Comparison of ENCODE assay signal across 22 mouse cellular contexts in genomic region chr12:13174022-13174421, GRCm38 (mm10).
"Had no signal": no experiment of that assay in that cellular context is flagged by ENCODE, and none has a peak within 500 bp of the region (broad histone marks: within the 10 kb centered on the region; RNA-seq: fewer than 3 reads in every experiment).

No protein-coding gene starts in this region.

- H3K4me3 ChIP-seq: layer of hippocampus, adult 2 months; liver, embryonic 13.5 days; midbrain, embryonic 10.5 days; neural tube, embryonic 12.5 days; neural tube, embryonic 15.5 days had no signal

- H3K9me3 ChIP-seq: liver, embryonic 13.5 days; midbrain, embryonic 10.5 days; neural tube, embryonic 12.5 days; neural tube, embryonic 15.5 days had no signal

- DNase-seq: kidney, adult 11 months; kidney, adult 8-10 months; kidney, postnatal 25 days; layer of hippocampus, adult 9-11 months; liver, embryonic 13.5 days; lung, embryonic 14.5 days; midbrain, embryonic 14.5 days; right cerebral cortex, adult 18-20 months; right cerebral cortex, postnatal 14 days; right cerebral cortex, postnatal 4 days; thymus, adult 2 months; thymus, postnatal 14 days; thymus, postnatal 4 days had no signal

- H3K4me1 ChIP-seq: neural tube, embryonic 12.5 days had no signal

- ATAC-seq: inflammation-experienced regulatory T-cells, adult 6 months; lung, postnatal 0 days had no signal

- H3K9ac ChIP-seq: liver, embryonic 13.5 days; lung, embryonic 14.5 days; neural tube, embryonic 12.5 days; neural tube, embryonic 15.5 days had no signal

- H3K36me3 ChIP-seq: liver, embryonic 13.5 days; midbrain, embryonic 10.5 days; neural tube, embryonic 12.5 days; neural tube, embryonic 15.5 days had no signal

- H3K4me2 ChIP-seq: liver, embryonic 13.5 days; lung, embryonic 14.5 days; neural tube, embryonic 12.5 days; neural tube, embryonic 15.5 days had no signal

- H3K27ac ChIP-seq: kidney, postnatal 0 days; layer of hippocampus, adult 2 months; liver, embryonic 13.5 days; macrophage; midbrain, embryonic 10.5 days; neural tube, embryonic 12.5 days; neural tube, embryonic 15.5 days; stomach, postnatal 0 days had no signal

- H3K27me3 ChIP-seq: neural tube, embryonic 12.5 days; neural tube, embryonic 15.5 days had no signal
